Mouse (Mus musculus) heart, adult 9 months (tissue): ENCODE data around the gene Isoc2b.
"Not testable (repeated sequence)": the region's sequence is repeated elsewhere in the genome, so short reads cannot be mapped to it uniquely, and the experiment has no call there.

Experiments used
- DNase-seq, 2 experiments: peaks; one replicate each; pipeline ENCODE4 v3.0.0; 2022; ENCODE audit warnings: low spot score in 2 of 2

Gene Isoc2b

DNA sequence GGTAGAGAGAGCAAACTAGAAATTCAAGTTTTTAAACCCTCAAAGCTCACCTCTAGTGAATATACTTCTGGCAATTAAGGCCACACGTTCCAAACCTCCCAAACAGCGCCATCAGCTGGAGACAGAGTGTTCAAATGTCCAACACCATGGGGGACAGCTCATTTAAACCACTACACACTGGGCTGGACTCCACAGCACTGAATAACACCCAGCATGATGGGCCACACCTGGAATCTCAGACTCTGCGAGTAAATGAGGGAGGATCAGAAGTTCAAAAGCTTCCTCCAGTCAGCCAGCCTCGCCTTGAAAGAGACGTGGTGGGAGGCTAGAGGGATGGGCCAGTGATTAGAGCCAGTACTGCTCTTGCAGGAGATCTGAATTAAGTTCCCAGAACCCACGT, at the start of gene Isoc2b:
Gene Isoc2b (minus strand): TSS at position 126 of the 400 bp plus-strand sequence.
- no peak for DNase-seq

GRCm38 (mm10) chr7:4919096-4919495, 49.0 kb upstream of the Isoc2b start:
- DNase-seq = no peak

- no peak for DNase-seq
Observed at GRCm38 (mm10) chr7:4918681-4919080, 48.6 kb upstream of the Isoc2b start.

- no peak for DNase-seq
Observed at GRCm38 (mm10) chr7:4917494-4917893, 47.4 kb upstream of the Isoc2b start.

GRCm38 (mm10) chr7:4915669-4916416, 45.8 kb upstream of the Isoc2b start:
- DNase-seq = peak in 1 of 2 experiments; percentile 35

DNA sequence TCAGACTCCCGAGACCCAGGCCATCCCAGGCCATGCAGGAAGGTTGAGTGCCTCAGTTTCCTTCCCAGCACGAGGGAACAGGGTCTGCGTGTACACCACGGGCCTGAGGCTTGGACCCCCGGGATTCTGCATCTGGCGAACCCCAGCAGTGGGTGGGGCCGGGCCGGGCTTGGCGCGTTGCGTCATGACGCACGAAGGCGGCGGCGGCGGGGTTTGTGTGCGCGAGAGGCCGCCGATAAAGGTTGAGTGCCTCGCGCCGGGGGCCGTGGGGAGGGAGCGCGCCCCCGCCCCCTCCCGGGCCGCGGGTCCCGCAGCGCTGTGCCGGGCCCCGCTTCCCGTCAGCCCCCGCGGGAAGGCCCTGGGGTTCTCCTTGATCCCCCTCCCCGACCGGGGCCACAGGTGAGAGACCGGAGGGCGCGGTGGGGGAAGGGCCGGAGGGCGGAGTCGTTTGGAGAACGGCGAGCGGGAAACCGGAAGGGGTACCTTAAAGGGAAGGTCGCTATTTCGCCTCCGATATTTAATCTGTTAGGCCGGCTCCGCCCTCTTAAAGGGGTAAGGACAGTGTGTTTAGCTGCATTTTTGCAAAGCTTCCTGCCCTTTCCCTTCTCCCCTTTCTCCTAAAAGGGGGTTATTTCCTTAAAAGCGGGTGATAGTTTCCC, 45.1 kb upstream of the Isoc2b start, which contains the start of gene Zfp628:
Gene Zfp628 (plus strand): TSS at position 211 of the 659 bp plus-strand sequence.
- DNase-seq = peak; percentile 92 to 94

GRCm38 (mm10) chr7:4912248-4912647, 42.2 kb upstream of the Isoc2b start:
- DNase-seq = no peak

- DNase-seq = peak in 1 of 2 experiments; percentile 35
Observed at GRCm38 (mm10) chr7:4911561-4911960, 41.5 kb upstream of the Isoc2b start.

GRCm38 (mm10) chr7:4906466-4906950, 36.5 kb upstream of the Isoc2b start, which contains the start of gene Gm36210:
Gm36210 (minus strand) TSS chr7:4906516.
- DNase-seq = no peak

- no peak for DNase-seq
Observed at GRCm38 (mm10) chr7:4902404-4902803, 32.3 kb upstream of the Isoc2b start.

- DNase-seq = no peak
Observed at GRCm38 (mm10) chr7:4901171-4901570, 31.1 kb upstream of the Isoc2b start.

DNA sequence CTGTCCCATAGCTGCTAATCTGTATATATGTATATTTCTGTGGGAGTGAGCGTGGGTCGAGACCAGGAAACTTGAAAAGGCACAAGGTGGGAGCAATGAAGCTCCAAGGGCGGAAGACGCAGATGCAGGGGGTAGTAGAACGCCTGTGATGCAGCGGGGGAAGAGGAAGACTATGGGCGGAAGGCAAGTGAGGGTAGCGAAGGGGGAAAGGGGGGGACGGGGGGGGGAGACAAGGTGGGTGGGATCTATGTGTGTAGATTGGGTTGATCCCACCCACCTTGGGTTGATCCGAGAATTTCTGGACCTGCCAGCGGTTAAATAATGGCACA, 30.4 kb upstream of the Isoc2b start:
- no peak for DNase-seq

DNA sequence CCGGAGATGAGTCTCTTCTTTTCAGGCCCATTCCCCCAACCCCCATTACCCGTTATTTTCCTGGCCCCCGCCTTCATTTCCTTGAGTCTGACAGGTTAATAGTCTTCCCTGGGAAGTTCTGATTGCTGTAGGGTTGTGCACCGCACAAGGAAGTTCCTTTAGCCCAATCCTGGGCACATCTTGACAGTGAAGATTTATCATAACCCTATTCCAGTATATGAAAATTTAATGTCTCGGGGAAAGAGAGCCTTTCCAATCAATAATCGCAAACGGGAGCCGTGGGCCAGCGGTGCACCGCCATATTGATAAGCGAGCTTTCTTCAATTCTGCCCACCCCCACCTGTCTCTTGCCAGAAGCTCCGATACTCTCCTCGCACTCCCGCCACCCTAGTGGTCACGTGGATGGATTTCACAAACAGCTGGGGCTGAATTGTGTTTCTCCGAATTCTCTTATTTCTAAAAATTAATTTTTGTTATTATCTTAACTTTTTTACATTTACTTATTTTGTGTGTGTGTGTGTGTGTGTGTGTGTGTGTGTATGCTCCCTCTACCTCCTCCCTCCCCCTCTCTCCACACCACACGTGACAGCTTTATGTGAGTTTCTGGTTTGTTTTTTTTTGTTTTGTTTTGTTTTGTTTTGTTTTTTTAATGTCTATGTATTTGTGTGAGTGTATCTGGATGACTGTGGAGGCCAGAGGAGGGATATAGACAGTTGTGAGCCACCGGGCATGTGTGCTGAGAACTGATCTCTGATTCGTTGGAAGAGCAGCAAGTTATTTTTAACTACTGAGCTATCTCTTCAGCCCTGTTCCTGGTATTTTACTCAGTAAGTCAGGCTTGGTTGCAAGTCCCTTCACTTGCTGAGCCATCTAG, 29.8 kb upstream of the Isoc2b start:
- peak in 1 of 2 experiments; percentile 45 for DNase-seq

DNA sequence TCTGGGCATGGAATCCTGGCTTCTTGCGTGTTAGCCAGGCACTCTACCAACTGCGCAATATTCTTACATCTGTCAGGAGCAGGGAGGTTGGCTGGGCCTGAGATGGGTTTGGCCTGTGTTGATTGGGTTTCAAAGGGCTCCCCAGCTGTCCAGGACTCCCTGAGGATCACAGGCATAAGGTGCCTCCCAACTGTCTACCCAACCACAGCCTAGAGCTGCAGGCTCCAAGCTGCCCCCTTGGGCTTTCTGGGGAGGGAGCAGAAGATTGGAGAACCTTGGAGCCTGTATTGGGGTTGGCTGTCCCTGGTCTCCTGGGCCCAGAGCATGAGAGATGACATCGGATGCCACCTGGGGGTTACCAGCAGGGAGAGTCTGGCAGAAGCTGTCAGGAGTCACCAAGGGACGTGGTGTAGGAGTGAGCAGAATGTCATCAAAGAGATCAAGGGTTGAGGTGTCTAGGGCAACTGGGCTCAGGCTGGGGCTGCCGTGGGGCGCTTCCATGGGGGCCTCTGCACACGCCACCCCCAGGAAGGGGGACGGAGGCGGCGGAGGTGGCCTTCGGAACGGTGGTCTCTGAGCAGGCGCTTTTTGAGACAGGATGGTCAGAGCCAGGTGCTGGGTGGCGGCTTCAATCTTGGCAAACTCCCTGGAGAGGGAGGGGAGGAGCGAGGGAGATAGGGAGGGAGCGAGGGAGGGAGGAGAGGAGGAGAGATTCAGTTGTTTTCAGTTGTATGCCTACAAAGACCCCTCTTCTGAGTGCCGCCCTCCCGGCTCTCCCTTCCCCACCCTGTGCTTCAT, 29.0 kb upstream of the Isoc2b start:
- DNase-seq = no peak

- DNase-seq = no peak
Observed at GRCm38 (mm10) chr7:4895186-4895585, 25.1 kb upstream of the Isoc2b start.

GRCm38 (mm10) chr7:4886680-4887079, 16.6 kb upstream of the Isoc2b start:
- DNase-seq = no peak

DNA sequence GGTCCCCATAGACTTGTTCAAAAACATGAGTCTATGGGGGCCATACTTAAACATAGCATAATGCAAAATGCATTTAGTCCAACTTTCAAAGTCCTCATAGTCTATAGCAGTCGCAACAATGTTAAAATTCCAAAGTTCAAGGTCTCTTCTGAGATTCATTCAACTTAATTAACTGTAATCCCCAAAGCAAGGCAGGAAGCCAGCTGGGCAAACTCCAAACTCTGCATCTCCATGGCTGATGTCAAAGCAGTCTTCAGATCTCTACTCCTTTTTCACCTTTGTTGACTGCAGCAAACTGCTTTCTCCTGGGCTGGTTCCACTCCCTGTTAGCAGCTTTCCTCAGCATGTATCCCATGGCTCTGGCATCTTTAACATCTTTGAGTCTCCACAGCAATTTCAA, 9.0 kb upstream of the Isoc2b start:
- not testable (repeated sequence) for DNase-seq

DNA sequence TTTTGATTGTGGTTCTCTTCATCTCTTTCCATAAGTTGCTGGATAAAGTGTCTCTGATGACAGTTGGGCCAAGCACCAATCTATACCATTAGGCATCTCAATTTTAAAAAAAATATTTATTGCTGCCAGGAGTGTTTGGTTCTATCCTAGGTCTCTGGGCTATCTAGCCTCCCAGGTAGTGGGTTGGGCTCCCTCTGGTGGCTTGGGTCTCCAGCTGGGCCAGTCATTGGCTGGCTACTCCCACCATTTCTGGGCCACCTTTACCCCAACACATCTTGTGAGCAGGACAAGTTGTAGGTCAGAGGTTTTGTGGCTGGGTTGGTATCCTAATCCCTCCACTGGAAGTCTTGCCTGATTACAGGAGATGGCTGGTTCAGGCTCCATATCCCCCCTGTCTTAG, 8.1 kb upstream of the Isoc2b start:
- no peak for DNase-seq

GRCm38 (mm10) chr7:4877226-4877625, 7.2 kb upstream of the Isoc2b start:
- no peak for DNase-seq

DNA sequence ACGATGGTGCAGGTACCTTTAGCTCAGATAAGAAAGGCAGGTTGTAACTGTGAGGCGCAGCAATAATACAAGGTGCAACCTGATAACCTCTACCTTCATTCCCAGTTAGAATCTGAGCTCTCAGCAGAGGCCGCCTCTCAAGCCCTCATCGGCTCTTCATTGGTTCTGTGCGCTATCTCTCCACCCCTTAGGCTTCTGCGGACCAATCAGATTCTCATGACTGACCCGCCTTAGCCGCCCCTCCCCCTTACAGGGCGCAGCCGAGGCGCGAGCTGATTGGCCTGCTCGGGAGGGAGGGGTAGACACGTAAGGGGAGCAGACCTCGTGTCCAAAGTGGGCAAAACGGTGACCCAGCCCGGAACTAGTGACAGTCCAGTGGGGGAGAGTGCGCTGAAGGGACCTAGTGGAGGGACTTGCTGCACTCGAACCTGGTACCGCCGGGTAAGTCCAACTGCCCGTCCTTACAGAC, 6.7 kb upstream of the Isoc2b start, which contains the start of gene Isoc2a:
Gene Isoc2a (plus strand): TSS at position 401 of the 469 bp plus-strand sequence.
- DNase-seq = peak; percentile 92 to 93

DNA sequence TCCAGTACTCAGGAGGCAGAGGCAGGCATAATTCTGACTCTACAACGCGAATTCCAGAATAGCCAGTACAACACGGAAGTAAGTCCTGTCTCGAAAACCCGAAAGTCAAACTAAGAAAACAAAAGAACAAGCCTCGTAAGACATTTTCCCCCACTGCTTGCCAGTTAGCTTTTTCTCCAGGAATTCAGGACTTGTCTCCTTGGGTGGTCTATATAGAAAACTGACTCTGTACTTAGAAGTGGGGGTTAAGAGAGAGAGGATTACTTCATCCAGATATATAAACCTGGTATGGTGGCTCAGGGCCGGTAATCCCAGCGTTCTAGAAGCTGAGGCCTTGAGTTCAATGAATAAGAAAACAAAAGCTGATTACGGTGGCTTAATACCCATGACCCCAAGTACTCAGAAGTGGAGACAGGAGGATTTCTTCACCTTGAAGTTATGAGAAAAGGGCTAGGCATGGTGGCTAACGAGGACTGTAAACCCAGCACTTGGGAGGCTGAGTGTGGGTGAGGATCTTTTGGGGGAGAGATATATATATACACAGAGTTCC, 3.4 kb downstream of the Isoc2b start:
- DNase-seq = no peak
